Mouse (Mus musculus) neural tube, embryonic 11.5 days (tissue): ENCODE data around the gene Uchl1. TPM values are rescaled to one million over a fixed set of nuclear protein-coding genes. Genes with fewer than 3 reads are reported as not detected.

Experiments used
- ATAC-seq: fragments of 200-750 bp; cut with Nextera tagmentation; 2 replicates; pipeline ENCODE4 v1.8.0; 2017; ENCODE audit warnings: moderate number of reproducible peaks, mild to moderate bottlenecking, moderate TSS enrichment, moderate library complexity; ENCODE audit not compliant: insufficient read depth, low FRiP score, low TSS enrichment
- DNase-seq: peaks from one replicate; pipeline ENCODE4 v3.0.0-alpha.2; 2015; ENCODE audit warnings: low spot score
- H3K27ac ChIP-seq: fragments of 300-500 bp; sonication (generic); 2 replicates; pipeline ENCODE4 v1.5.1; 2014; ENCODE audit warnings: low read depth, mild to moderate bottlenecking, low read length
- H3K27me3 ChIP-seq: fragments of 300-500 bp; sonication (generic); 2 replicates; pipeline ENCODE4 v1.6.1; 2014; ENCODE audit warnings: mild to moderate bottlenecking, low read length, mixed read lengths; ENCODE audit not compliant: control insufficient read depth, insufficient read depth
- H3K36me3 ChIP-seq: fragments of 300-500 bp; sonication (generic); 2 replicates; pipeline ENCODE4 v1.6.1; 2014; ENCODE audit warnings: mild to moderate bottlenecking, low read length, moderate library complexity, mixed read lengths; ENCODE audit not compliant: control insufficient read depth, insufficient read depth
- H3K4me1 ChIP-seq: fragments of 300-500 bp; sonication (generic); 2 replicates; pipeline ENCODE4 v1.6.1; 2014; ENCODE audit warnings: low read length, mixed read lengths; ENCODE audit not compliant: control insufficient read depth, insufficient read depth
- H3K4me2 ChIP-seq: fragments of 300-500 bp; sonication (generic); 2 replicates; pipeline ENCODE4 v1.6.1; 2014; ENCODE audit warnings: low read depth, mild to moderate bottlenecking, moderate library complexity
- H3K4me3 ChIP-seq: fragments of 300-500 bp; sonication (generic); 2 replicates; pipeline ENCODE4 v1.5.1; 2014; ENCODE audit warnings: low read depth, low read length
- H3K9ac ChIP-seq: fragments of 300-500 bp; sonication (generic); 2 replicates; pipeline ENCODE4 v1.6.1; 2014; ENCODE audit warnings: mild to moderate bottlenecking, low read length
- H3K9me3 ChIP-seq: fragments of 300-500 bp; sonication (generic); 2 replicates; pipeline ENCODE4 v1.6.1; 2016; ENCODE audit warnings: low read length; ENCODE audit not compliant: control insufficient read depth
- WGBS: fragments of 180-500 bp; shearing (Covaris S2); extraction: QIAGEN DNeasy Blood & Tissue Kit; methylation state at CpG from one replicate; pipeline ENCODE4 v1.1.7; 2014; 5-methylcytosine and 5-hydroxymethylcytosine counted together
- polyA plus RNA-seq: library from polyadenylated mRNA; unstranded; fragments of >200 nt; fragmentation: Nextera tagmentation; extraction: Ambion mirVana; gene quantifications from 2 replicates; pipeline ENCODE4 v1.2.1, GENCODE M21; 2014

Gene Uchl1
- polyA plus RNA-seq, 1 experiment from 2014 or later, result 490 TPM

- no peak for DNase-seq
- Histone ChIP-seq H3K27me3 (no peaks in the 10 kb centered on the region), H3K9ac (no peak overlapping the region), H3K36me3 (no peaks in the 10 kb centered on the region), H3K9me3 (no peaks in the 10 kb centered on the region), H3K4me1 (no peaks in the 10 kb centered on the region), H3K4me3 (no peak overlapping the region), H3K27ac (no peak overlapping the region), H3K4me2 (no peak overlapping the region)
- ATAC-seq, result peak; percentile 54; the same call in 1 of the 2 replicates
- 64% methylated on average over 1 of the region's 1 CpGs for WGBS
Observed at GRCm38 (mm10) chr5:66731302-66731697, 55.4 kb downstream of the Uchl1 start.

DNA sequence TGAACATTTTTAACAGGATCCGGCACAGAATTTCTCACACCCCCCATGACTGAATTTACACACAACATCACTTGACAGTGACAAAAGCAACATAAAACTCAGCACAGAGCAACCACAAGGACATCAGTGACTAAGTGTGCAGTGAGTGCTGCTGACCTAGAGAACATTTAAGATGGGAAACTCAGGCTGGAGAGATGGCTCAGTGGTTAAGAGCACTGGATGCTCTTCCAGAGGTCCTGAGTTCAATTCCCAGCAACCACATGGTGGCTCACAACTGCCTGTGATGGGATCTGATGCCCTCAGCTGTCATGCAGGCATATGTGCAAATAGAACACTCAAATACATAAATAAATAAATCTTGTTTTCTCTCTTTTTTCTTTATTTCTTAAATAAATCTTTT, 57.7 kb downstream of the Uchl1 start:
- no peak overlapping the region for H3K27ac ChIP-seq
- H3K36me3 ChIP-seq, result no peaks in the 10 kb centered on the region
- ATAC-seq (no peak), DNase-seq (no peak)
- 96% methylated on average over 1 of the region's 1 CpGs for WGBS
- H3K4me2 ChIP-seq, result no peak overlapping the region
- H3K4me3 ChIP-seq, result no peak overlapping the region
- H3K9me3 ChIP-seq, result no peaks in the 10 kb centered on the region
- no peaks in the 10 kb centered on the region for H3K27me3 ChIP-seq
- H3K4me1 ChIP-seq, result no peaks in the 10 kb centered on the region
- no peak overlapping the region for H3K9ac ChIP-seq

Other genes with a start within 250 kb of the Uchl1 start
- 48.6 and 52.6 TPM in 2 replicates for gene Apbb2, start 57.3 kb upstream of the Uchl1 start, polyA plus RNA-seq
- 83.7 and 96.1 TPM in 2 replicates for gene Limch1, start 69.7 kb downstream of the Uchl1 start, polyA plus RNA-seq